12 mouse cellular contexts compared by ENCODE assay signal in genomic region chr7:121469435-121469834, GRCm38 (mm10).
DNase-seq lines count a peak whose midpoint lies in the region; ATAC-seq lines count a peak whose summit lies in the region.
"Had no signal": no experiment of that assay in that cellular context is flagged by ENCODE, and none has a peak within 500 bp of the region (broad histone marks: within the 10 kb centered on the region; RNA-seq: fewer than 3 reads in every experiment).

No protein-coding gene starts in this region.

- H3K4me2 ChIP-seq in heart, embryonic 12.5 days: no peak overlapping the region
- H3K4me2 ChIP-seq in hindbrain, embryonic 12.5 days (replicated peaks): no peak overlapping the region
- H3K4me2 ChIP-seq in intestine, embryonic 16.5 days (ENCODE audit: low read depth, low read length): no peak overlapping the region
- H3K4me2 ChIP-seq: embryonic facial prominence, embryonic 12.5 days; heart, embryonic 13.5 days; midbrain, embryonic 13.5 days had no signal

- 54% methylated on average over 3 of the region's 3 CpGs for WGBS in heart, embryonic 12.5 days
- 83% methylated on average over 3 of the region's 3 CpGs for WGBS in hindbrain, embryonic 12.5 days
- WGBS in intestine, embryonic 16.5 days: 48% methylated on average over 3 of the region's 3 CpGs

- H3K9me3 ChIP-seq in heart, embryonic 12.5 days (replicated peaks): no peaks in the 10 kb centered on the region
- H3K9me3 ChIP-seq in hindbrain, embryonic 12.5 days (replicated peaks): no peaks in the 10 kb centered on the region
- H3K9me3 ChIP-seq in intestine, embryonic 16.5 days (ENCODE audit: control insufficient read depth, low read length): no peaks in the 10 kb centered on the region
- H3K9me3 ChIP-seq: embryonic facial prominence, embryonic 12.5 days; heart, embryonic 13.5 days; midbrain, embryonic 13.5 days had no signal

- 0 out of 2 replicates have a peak, but pooled peaks cover 5% of the 10 kb centered on the region for H3K4me1 ChIP-seq in heart, embryonic 12.5 days (replicated peaks)
- H3K4me1 ChIP-seq in hindbrain, embryonic 12.5 days: no peaks in the 10 kb centered on the region
- no peaks in the 10 kb centered on the region for H3K4me1 ChIP-seq in intestine, embryonic 16.5 days (ENCODE audit: control insufficient read depth, insufficient read depth, low read length)
- H3K4me1 ChIP-seq: embryonic facial prominence, embryonic 12.5 days; midbrain, embryonic 13.5 days had no signal

- DNase-seq in heart, adult 18-20 months: peak; percentile 23 to 60
- peak; percentile 7 for DNase-seq in c-Kit-positive CD71-negative TER-119-negative erythroid progenitor cells, embryonic 14.5 days (ENCODE audit: low read depth)
- DNase-seq in kidney, postnatal 10 days: peak; percentile 47
- DNase-seq in left cerebral cortex, postnatal 14 days (ENCODE audit: low spot score in 2 of 2): no peak
- DNase-seq: thymus, adult 2 months had no signal

- no peaks in the 10 kb centered on the region for H3K27me3 ChIP-seq in heart, embryonic 12.5 days (replicated peaks)
- no peaks in the 10 kb centered on the region for H3K27me3 ChIP-seq in hindbrain, embryonic 12.5 days
- H3K27me3 ChIP-seq in intestine, embryonic 16.5 days (replicated peaks; ENCODE audit: control insufficient read depth, insufficient read depth, low read length): no peaks in the 10 kb centered on the region
- H3K27me3 ChIP-seq: embryonic facial prominence, embryonic 12.5 days; heart, embryonic 13.5 days; midbrain, embryonic 13.5 days had no signal

- no peaks in the 10 kb centered on the region for H3K36me3 ChIP-seq in heart, embryonic 12.5 days
- no peaks in the 10 kb centered on the region for H3K36me3 ChIP-seq in hindbrain, embryonic 12.5 days
- no peaks in the 10 kb centered on the region for H3K36me3 ChIP-seq in intestine, embryonic 16.5 days (ENCODE audit: control insufficient read depth, insufficient read depth, low read length)
- H3K36me3 ChIP-seq: embryonic facial prominence, embryonic 12.5 days; heart, embryonic 13.5 days; midbrain, embryonic 13.5 days had no signal

- no peak overlapping the region for H3K9ac ChIP-seq in heart, embryonic 12.5 days
- no peak overlapping the region for H3K9ac ChIP-seq in hindbrain, embryonic 12.5 days
- H3K9ac ChIP-seq in intestine, embryonic 16.5 days (ENCODE audit: low read depth, low read length): no peak overlapping the region
- H3K9ac ChIP-seq: embryonic facial prominence, embryonic 12.5 days; heart, embryonic 13.5 days; midbrain, embryonic 13.5 days had no signal

- no peak for ATAC-seq in heart, embryonic 12.5 days (ENCODE audit: insufficient number of reproducible peaks, low FRiP score)
- ATAC-seq in megakaryocyte progenitor cell, adult 5-6 weeks (replicated peaks; ENCODE audit: poor library complexity): peak; percentile 52; the same call in 1 of the 2 replicates
- no peak for ATAC-seq in hindbrain, embryonic 12.5 days (ENCODE audit: low FRiP score)
- ATAC-seq in intestine, embryonic 16.5 days: no peak
- ATAC-seq: midbrain, embryonic 13.5 days had no signal

- intact Hi-C loops in left cerebral cortex, postnatal 14 days (cut with DNase I): no loop called here

- H3K4me3 ChIP-seq in heart, embryonic 12.5 days: no peak overlapping the region
- H3K4me3 ChIP-seq in hindbrain, embryonic 12.5 days: no peak overlapping the region
- H3K4me3 ChIP-seq in intestine, embryonic 16.5 days (ENCODE audit: low read length): no peak overlapping the region
- H3K4me3 ChIP-seq: embryonic facial prominence, embryonic 12.5 days; heart, embryonic 13.5 days; midbrain, embryonic 13.5 days had no signal

- no peak overlapping the region for H3K27ac ChIP-seq in heart, embryonic 12.5 days (ENCODE audit: poor library complexity, severe bottlenecking)
- H3K27ac ChIP-seq in hindbrain, embryonic 12.5 days: no peak overlapping the region
- no peak overlapping the region for H3K27ac ChIP-seq in intestine, embryonic 16.5 days (ENCODE audit: low read length)
- H3K27ac ChIP-seq: embryonic facial prominence, embryonic 12.5 days; heart, embryonic 13.5 days; midbrain, embryonic 13.5 days had no signal

Comparison
In these comparisons a context has a peak if more than half of its experiments do, and no peak if none do; other contexts are left out.
1. DNase-seq: peak in heart, adult 18-20 months (2 of 2), c-Kit-positive CD71-negative TER-119-negative erythroid progenitor cells, embryonic 14.5 days (single experiment) and kidney, postnatal 10 days (single experiment); none in left cerebral cortex, postnatal 14 days (0 of 2).